Mouse (Mus musculus) bone marrow macrophage, adult 2 months (primary cell): Measurements from ENCODE around the gene Spats2.

Experiments
- CTCF ChIP-seq: IDR thresholded peaks from 2 replicates; pipeline ENCODE4 v1.5.1; 2012; ENCODE audit warnings: low read depth, mild to moderate bottlenecking, low read length, moderate library complexity
- POLR2A ChIP-seq: IDR thresholded peaks from 2 replicates; pipeline ENCODE4 v1.6.1; 2012; ENCODE audit warnings: mild to moderate bottlenecking, low read depth, low read length, borderline replicate concordance

DNA sequence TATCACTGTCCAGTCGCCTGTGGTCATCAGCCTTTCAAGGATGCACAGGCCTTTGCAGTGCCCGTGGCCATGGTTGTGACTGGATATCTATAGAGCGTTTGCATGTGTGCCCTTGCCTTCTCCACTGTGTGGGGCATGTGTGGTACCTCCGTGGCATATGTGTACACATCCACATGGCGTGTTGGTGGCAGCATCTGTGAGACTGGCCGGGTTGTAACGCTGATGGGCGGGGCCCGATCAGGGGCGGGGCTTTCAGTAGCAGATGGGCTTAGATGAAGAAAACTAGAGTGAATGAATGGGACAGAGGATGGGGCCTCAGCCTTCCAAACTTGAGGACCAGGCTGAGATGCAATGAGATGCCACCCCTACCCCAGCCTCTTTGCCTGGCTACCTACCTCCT, 106.3 kb downstream of the Spats2 start:
- TF ChIP-seq CTCF: no peak
- TF ChIP-seq POLR2A: no peak
